Mouse (Mus musculus): ENCODE data around the gene A930033H14Rik. TPM values are rescaled to one million over a fixed set of nuclear protein-coding genes. Genes with fewer than 3 reads are reported as not detected.

The A930033H14Rik gene
- polyA plus RNA-seq, 1 experiment: 1.1 TPM

DNA sequence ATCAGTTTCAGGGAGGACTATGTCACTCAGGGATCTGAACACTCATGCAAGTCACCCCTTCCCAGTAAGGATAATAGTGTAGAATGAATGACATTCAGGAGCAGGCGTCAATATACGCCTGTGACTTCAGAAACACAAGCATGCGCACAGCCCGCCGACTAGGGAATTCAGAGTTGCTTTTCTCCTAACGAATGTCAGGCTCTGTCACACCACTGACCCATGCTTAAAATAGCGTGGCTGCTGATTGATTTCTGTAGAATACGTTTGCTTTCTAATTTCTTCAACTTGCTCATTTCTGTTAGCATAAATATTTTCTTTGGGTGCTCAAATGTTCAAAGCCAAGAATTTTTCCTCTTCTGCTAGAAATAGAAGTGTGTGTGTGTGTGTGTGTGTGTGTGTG is 13.1 kb upstream of the A930033H14Rik start:
- H3K27me3 ChIP-seq (replicated peaks; ENCODE audit: control insufficient read depth, insufficient read depth, low read length): no peaks in the 10 kb centered on the region
- H3K4me3 ChIP-seq (ENCODE audit: insufficient read depth, low read depth, low read length): no peak overlapping the region
- WGBS: 73% methylated on average over 8 of the region's 8 CpGs
- H3K27ac ChIP-seq (ENCODE audit: insufficient read depth, low read depth, low read length): no peak overlapping the region
- TF ChIP-seq CTCF (conservative IDR thresholded peaks at IDR 0.05; ENCODE audit: insufficient read depth, insufficient read length, low read depth, low read length) (no peak), POLR2A (IDR thresholded peaks at IDR 0.05; ENCODE audit: low read depth, low read length) (no peak)
- no peaks in the 10 kb centered on the region for H3K4me1 ChIP-seq (ENCODE audit: control insufficient read depth, insufficient read depth, low read length)
- H3K36me3 ChIP-seq (ENCODE audit: control insufficient read depth, insufficient read depth, low read length): no peaks in the 10 kb centered on the region
- no peak for DNase-seq

DNA sequence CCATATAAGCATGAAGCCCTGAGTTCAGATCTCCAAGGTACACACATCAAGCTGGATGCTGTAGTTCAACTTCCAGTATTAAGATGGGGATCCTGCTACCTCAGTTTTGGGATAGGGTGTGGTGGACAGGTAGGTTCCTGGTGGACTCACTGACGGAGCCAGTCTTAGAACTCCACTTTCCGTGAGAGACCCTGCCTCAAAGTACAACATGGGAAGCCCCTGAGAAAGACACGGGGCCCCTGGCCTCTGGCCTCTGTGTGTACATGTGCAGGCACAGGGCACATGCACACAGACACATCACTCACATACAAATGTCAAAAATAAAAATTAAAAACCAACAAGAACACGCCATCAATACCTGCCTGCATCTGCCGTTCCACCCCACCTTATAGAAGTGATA is 12.6 kb upstream of the A930033H14Rik start:
- WGBS: 94% methylated on average over 5 of the region's 5 CpGs
- Histone ChIP-seq H3K4me1 (ENCODE audit: control insufficient read depth, insufficient read depth, low read length) (no peaks in the 10 kb centered on the region), H3K27me3 (replicated peaks; ENCODE audit: control insufficient read depth, insufficient read depth, low read length) (no peaks in the 10 kb centered on the region), H3K27ac (ENCODE audit: insufficient read depth, low read depth, low read length) (no peak overlapping the region), H3K36me3 (ENCODE audit: control insufficient read depth, insufficient read depth, low read length) (no peaks in the 10 kb centered on the region), H3K4me3 (ENCODE audit: insufficient read depth, low read depth, low read length) (no peak overlapping the region)
- no peak for DNase-seq
- no peak for TF ChIP-seq POLR2A (IDR thresholded peaks at IDR 0.05; ENCODE audit: low read depth, low read length)
- no peak for TF ChIP-seq CTCF (conservative IDR thresholded peaks at IDR 0.05; ENCODE audit: insufficient read depth, insufficient read length, low read depth, low read length)

DNA sequence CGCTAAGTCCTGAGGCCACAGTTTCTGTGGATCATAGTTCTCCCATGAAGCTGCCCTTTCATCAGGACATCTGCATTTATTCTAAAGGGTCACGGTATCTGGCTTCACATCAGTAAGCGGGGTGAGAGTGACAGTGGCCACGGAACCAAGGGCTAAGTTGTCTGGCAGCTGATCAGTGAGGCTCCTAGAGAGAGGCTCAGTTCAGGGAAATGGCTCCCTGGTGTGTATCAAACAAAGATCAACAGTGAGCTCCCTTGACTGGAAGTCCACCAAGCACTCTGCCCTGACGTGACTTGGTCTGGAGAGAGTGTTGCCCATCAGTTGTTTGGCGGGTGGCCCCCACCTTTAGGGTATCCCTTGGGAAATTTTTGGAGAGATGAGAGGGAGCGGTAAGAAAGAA is 11.4 kb upstream of the A930033H14Rik start:
- DNase-seq: no peak
- TF ChIP-seq POLR2A (IDR thresholded peaks at IDR 0.05; ENCODE audit: low read depth, low read length): no peak
- TF ChIP-seq CTCF (conservative IDR thresholded peaks at IDR 0.05; ENCODE audit: insufficient read depth, insufficient read length, low read depth, low read length): no peak
- Histone ChIP-seq H3K36me3 (ENCODE audit: control insufficient read depth, insufficient read depth, low read length) (no peaks in the 10 kb centered on the region), H3K27me3 (replicated peaks; ENCODE audit: control insufficient read depth, insufficient read depth, low read length) (no peaks in the 10 kb centered on the region), H3K4me3 (ENCODE audit: insufficient read depth, low read depth, low read length) (no peak overlapping the region), H3K27ac (ENCODE audit: insufficient read depth, low read depth, low read length) (no peak overlapping the region), H3K4me1 (ENCODE audit: control insufficient read depth, insufficient read depth, low read length) (peaks cover 11% of the 10 kb centered on the region)
- WGBS: 73% methylated on average over 7 of the region's 7 CpGs

DNA sequence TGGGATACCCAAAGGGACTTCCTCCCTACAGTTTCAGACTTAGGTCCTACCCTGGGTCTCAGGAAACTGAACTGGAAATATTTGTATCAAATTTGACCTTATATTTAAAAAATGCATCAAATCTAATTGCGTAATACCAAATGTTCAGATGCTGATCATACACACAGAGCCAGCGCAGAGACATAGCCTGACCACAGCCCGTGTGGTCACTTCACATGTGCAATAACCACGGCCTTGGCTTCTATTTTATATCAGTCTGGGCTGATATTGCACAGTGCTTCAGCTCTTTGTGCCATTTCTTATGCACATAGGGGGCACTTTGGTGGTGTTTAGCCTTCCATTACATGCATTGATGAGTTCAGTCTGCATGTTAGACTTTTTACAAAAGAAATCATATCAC is 10.3 kb upstream of the A930033H14Rik start:
- H3K4me3 ChIP-seq (ENCODE audit: insufficient read depth, low read depth, low read length): no peak overlapping the region
- no peak for TF ChIP-seq POLR2A (IDR thresholded peaks at IDR 0.05; ENCODE audit: low read depth, low read length)
- TF ChIP-seq CTCF (conservative IDR thresholded peaks at IDR 0.05; ENCODE audit: insufficient read depth, insufficient read length, low read depth, low read length): no peak
- WGBS: 95% methylated on average over 4 of the region's 4 CpGs

DNA sequence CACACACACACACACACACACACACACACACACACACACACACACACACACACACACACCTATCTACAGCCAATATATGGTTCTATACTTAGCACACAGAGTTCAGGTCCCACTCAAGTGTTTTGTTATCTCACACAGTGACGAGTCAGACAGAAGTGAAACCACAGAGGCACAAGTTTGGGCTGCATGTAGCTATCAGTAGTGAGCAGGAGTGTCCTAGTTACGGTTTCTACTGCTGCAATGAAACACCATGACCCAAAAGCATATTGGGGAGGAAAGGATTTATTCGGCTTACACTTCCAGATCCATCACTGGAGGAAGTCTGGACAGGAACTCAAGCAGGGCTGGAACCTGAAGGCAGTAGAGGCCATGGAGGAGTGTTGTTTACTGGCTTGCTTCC is 9.1 kb upstream of the A930033H14Rik start:
- DNase-seq: no peak
- TF ChIP-seq CTCF (conservative IDR thresholded peaks at IDR 0.05; ENCODE audit: insufficient read depth, insufficient read length, low read depth, low read length) (no peak), POLR2A (IDR thresholded peaks at IDR 0.05; ENCODE audit: low read depth, low read length) (no peak)

More for the DNA sequence above, 10.3 kb upstream of the A930033H14Rik start:
- no peak overlapping the region for H3K27ac ChIP-seq (ENCODE audit: insufficient read depth, low read depth, low read length)
- peaks cover 14% of the 10 kb centered on the region for H3K4me1 ChIP-seq (ENCODE audit: control insufficient read depth, insufficient read depth, low read length)
- no peak for DNase-seq
- H3K27me3 ChIP-seq (replicated peaks; ENCODE audit: control insufficient read depth, insufficient read depth, low read length): no peaks in the 10 kb centered on the region
- no peaks in the 10 kb centered on the region for H3K36me3 ChIP-seq (ENCODE audit: control insufficient read depth, insufficient read depth, low read length)

DNA sequence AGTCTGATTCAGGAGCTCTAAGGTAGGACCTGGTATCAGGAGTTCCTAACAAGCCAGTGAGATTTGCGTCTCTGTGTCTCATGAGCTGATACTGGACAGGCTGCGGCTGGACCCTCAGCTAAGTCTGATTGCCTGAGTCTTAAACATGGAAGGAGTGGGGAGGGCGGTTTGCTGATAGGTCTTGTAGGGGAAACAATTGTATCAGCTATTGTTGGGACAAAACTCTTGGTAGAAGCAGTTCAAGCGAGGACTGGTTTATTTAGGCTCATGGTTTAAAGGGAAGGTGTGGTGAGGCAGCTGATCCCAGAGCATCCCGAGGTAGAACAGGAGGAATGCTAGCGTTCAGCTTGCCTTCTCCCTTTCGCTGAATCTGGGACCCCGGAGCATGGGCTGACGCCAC is 8.2 kb upstream of the A930033H14Rik start:
- Histone ChIP-seq H3K4me3 (ENCODE audit: insufficient read depth, low read depth, low read length) (no peak overlapping the region), H3K36me3 (ENCODE audit: control insufficient read depth, insufficient read depth, low read length) (no peaks in the 10 kb centered on the region), H3K4me1 (ENCODE audit: control insufficient read depth, insufficient read depth, low read length) (peaks cover 23% of the 10 kb centered on the region), H3K27ac (ENCODE audit: insufficient read depth, low read depth, low read length) (no peak overlapping the region), H3K27me3 (replicated peaks; ENCODE audit: control insufficient read depth, insufficient read depth, low read length) (no peaks in the 10 kb centered on the region)
- no peak for DNase-seq
- WGBS: 94% methylated on average over 9 of the region's 9 CpGs
- no peak for TF ChIP-seq POLR2A (IDR thresholded peaks at IDR 0.05; ENCODE audit: low read depth, low read length)
- no peak for TF ChIP-seq CTCF (conservative IDR thresholded peaks at IDR 0.05; ENCODE audit: insufficient read depth, insufficient read length, low read depth, low read length)

More for the DNA sequence above, 9.1 kb upstream of the A930033H14Rik start:
- Histone ChIP-seq H3K36me3 (ENCODE audit: control insufficient read depth, insufficient read depth, low read length) (no peaks in the 10 kb centered on the region), H3K27me3 (replicated peaks; ENCODE audit: control insufficient read depth, insufficient read depth, low read length) (no peaks in the 10 kb centered on the region), H3K4me1 (ENCODE audit: control insufficient read depth, insufficient read depth, low read length) (peaks cover 23% of the 10 kb centered on the region), H3K4me3 (ENCODE audit: insufficient read depth, low read depth, low read length) (no peak overlapping the region), H3K27ac (ENCODE audit: insufficient read depth, low read depth, low read length) (no peak overlapping the region)
- WGBS: 71% methylated on average over 3 of the region's 3 CpGs

DNA sequence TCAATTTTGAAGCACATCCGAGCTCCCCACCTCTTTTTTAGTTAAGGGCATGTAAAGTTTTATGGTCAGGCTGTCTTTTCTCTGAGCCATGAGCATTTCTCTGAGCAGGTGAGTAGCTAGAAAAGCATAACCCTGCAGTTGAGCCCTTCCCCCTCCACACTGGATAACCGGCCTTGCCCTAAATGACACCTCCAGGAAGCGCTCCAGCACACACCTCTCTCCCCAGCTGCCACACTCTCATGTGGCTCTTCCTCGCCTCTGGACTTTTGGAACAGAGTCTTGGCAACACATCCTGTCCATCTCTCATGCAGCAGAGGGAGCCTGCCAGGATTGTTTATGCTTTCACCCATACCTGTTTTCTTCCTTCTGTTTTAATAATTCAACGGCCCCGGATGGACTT is 7.4 kb upstream of the A930033H14Rik start:
- WGBS: 36% methylated on average over 6 of the region's 6 CpGs
- peak overlapping the region; percentile 97 for H3K27ac ChIP-seq (ENCODE audit: insufficient read depth, low read depth, low read length)
- H3K27me3 ChIP-seq (replicated peaks; ENCODE audit: control insufficient read depth, insufficient read depth, low read length): no peaks in the 10 kb centered on the region
- TF ChIP-seq POLR2A (IDR thresholded peaks at IDR 0.05; ENCODE audit: low read depth, low read length) (no peak), CTCF (conservative IDR thresholded peaks at IDR 0.05; ENCODE audit: insufficient read depth, insufficient read length, low read depth, low read length) (0 out of 2 replicates have a peak, but pooled peaks have one; percentile 17)
- H3K36me3 ChIP-seq (ENCODE audit: control insufficient read depth, insufficient read depth, low read length): no peaks in the 10 kb centered on the region
- H3K4me3 ChIP-seq (ENCODE audit: insufficient read depth, low read depth, low read length): no peak overlapping the region
- DNase-seq: peak; percentile 91
- peaks cover 23% of the 10 kb centered on the region for H3K4me1 ChIP-seq (ENCODE audit: control insufficient read depth, insufficient read depth, low read length)

DNA sequence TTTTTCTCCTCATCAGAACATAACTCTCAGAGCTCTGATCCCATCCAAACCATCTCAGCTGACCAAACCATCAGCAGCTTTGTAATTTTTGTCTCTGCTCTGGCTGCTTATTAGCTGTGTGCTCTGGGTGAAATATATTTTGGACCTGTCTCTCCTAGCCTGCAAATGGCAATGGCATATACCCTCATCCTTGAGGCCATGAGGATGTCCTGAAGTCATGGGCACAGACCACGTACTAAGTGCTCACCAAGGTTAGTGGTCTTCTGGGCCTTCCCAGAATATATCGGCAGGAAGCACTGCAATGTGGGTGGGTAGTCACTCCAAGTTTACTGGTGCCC is 6.4 kb upstream of the A930033H14Rik start:
- Histone ChIP-seq H3K27ac (ENCODE audit: insufficient read depth, low read depth, low read length) (peak overlapping the region; percentile 97), H3K36me3 (ENCODE audit: control insufficient read depth, insufficient read depth, low read length) (no peaks in the 10 kb centered on the region), H3K4me1 (ENCODE audit: control insufficient read depth, insufficient read depth, low read length) (peaks cover 23% of the 10 kb centered on the region), H3K4me3 (ENCODE audit: insufficient read depth, low read depth, low read length) (no peak overlapping the region), H3K27me3 (replicated peaks; ENCODE audit: control insufficient read depth, insufficient read depth, low read length) (no peaks in the 10 kb centered on the region)
- no peak for DNase-seq
- TF ChIP-seq CTCF (conservative IDR thresholded peaks at IDR 0.05; ENCODE audit: insufficient read depth, insufficient read length, low read depth, low read length): no peak
- no peak for TF ChIP-seq POLR2A (IDR thresholded peaks at IDR 0.05; ENCODE audit: low read depth, low read length)
- WGBS: 80% methylated on average over 2 of the region's 2 CpGs
